Mouse (Mus musculus): ENCODE measurements around the gene Zc3h15. TPM values are rescaled to one million over a fixed set of nuclear protein-coding genes. Genes with fewer than 3 reads are reported as not detected.

The Zc3h15 gene
- polyA plus RNA-seq, 1 experiment from 2014 or later, result 84.2 TPM

Other genes with a start within 250 kb of the Zc3h15 start
- 67.4 and 75.3 TPM in 2 replicates for gene Itgav, start 80.0 kb downstream of the Zc3h15 start, polyA plus RNA-seq (2014; fragmentation: Nextera tagmentation; extraction: Ambion mirVana)
- gene Fam171b, start 168.2 kb downstream of the Zc3h15 start, polyA plus RNA-seq (2014; fragmentation: Nextera tagmentation; extraction: Ambion mirVana), result 1.9 and 3.6 TPM in 2 replicates

All from heart, embryonic 14.5 days (tissue).